Mouse (Mus musculus) myocyte (in vitro differentiated cells): ENCODE measurements around the gene E130116L18Rik. TPM values are rescaled to one million over a fixed set of nuclear protein-coding genes. Genes with fewer than 3 reads are reported as not detected.

Experiments
- H3K27me3 ChIP-seq: one replicate; pipeline ENCODE4 v1.6.1; 2011; ENCODE audit not compliant: control insufficient read depth, insufficient read depth, insufficient read length
- H3K36me3 ChIP-seq: one replicate; pipeline ENCODE4 v1.6.1; 2011; ENCODE audit not compliant: control insufficient read depth, insufficient read depth
- H3K4me2 ChIP-seq: one replicate; pipeline ENCODE4 v1.6.1; 2011; ENCODE audit warnings: low read depth, control low read depth
- H3K4me3 ChIP-seq: one replicate; pipeline ENCODE4 v1.5.1; 2011; ENCODE audit warnings: mild to moderate bottlenecking, control low read depth, moderate library complexity
- H3K79me2 ChIP-seq: one replicate; pipeline ENCODE4 v1.6.1; 2011; ENCODE audit not compliant: control insufficient read depth, insufficient read depth
- H3ac ChIP-seq: one replicate; pipeline ENCODE4 v1.6.1; 2011; ENCODE audit not compliant: control insufficient read depth, insufficient read length
- CEBPB ChIP-seq: IDR thresholded peaks from 2 replicates; pipeline ENCODE4 v1.6.1; 2011; ENCODE audit warnings: mild to moderate bottlenecking, moderate library complexity; ENCODE audit not compliant: poor library complexity, insufficient read depth, severe bottlenecking
- E2F4 ChIP-seq: IDR thresholded peaks from one replicate; pipeline ENCODE4 v1.6.1; 2011; ENCODE audit warnings: mild to moderate bottlenecking, control low read depth, moderate library complexity; ENCODE audit not compliant: insufficient read depth
- MAX ChIP-seq: IDR thresholded peaks from one replicate; pipeline ENCODE4 v1.6.1; 2011; ENCODE audit warnings: low read depth, mild to moderate bottlenecking, control low read depth
- MYOD1 ChIP-seq, 3 experiments: IDR thresholded peaks; one replicate each; pipeline ENCODE4 v1.6.1; 2011; ENCODE audit warnings: control low read depth in 2 of 3, low read depth in 2 of 3, mild to moderate bottlenecking in 2 of 3, moderate library complexity in 1 of 3; ENCODE audit not compliant: insufficient read length in 2 of 3, control insufficient read depth in 1 of 3
- MYOG ChIP-seq, 3 experiments: IDR thresholded peaks; one replicate each; pipeline ENCODE4 v1.6.1; 2011; ENCODE audit warnings: control low read depth in 2 of 3, low read depth in 2 of 3, mild to moderate bottlenecking in 2 of 3; ENCODE audit not compliant: insufficient read length in 2 of 3, control insufficient read depth in 1 of 3, insufficient read depth in 1 of 3
- POLR2A ChIP-seq: IDR thresholded peaks from one replicate; pipeline ENCODE4 v1.6.1; 2011; ENCODE audit warnings: low read depth, mild to moderate bottlenecking, control low read depth, moderate library complexity; ENCODE audit not compliant: insufficient read length
- POLR2AphosphoS2 ChIP-seq: IDR thresholded peaks from one replicate; pipeline ENCODE4 v1.6.1; 2011; ENCODE audit warnings: low read depth, control low read depth; ENCODE audit not compliant: insufficient read length
- REST ChIP-seq: IDR thresholded peaks from one replicate; pipeline ENCODE4 v1.6.1; 2011; ENCODE audit warnings: mild to moderate bottlenecking, control low read depth, moderate library complexity; ENCODE audit not compliant: insufficient read depth, insufficient read length
- SRF ChIP-seq: IDR thresholded peaks from one replicate; pipeline ENCODE4 v1.6.1; 2011; ENCODE audit warnings: low read depth; ENCODE audit not compliant: control insufficient read depth, insufficient read length
- TCF12 ChIP-seq: IDR thresholded peaks from one replicate; pipeline ENCODE4 v1.6.1; 2011; ENCODE audit warnings: mild to moderate bottlenecking, control low read depth; ENCODE audit not compliant: poor library complexity, insufficient read depth, severe bottlenecking
- TCF3 ChIP-seq: IDR thresholded peaks from one replicate; pipeline ENCODE4 v1.6.1; 2011; ENCODE audit warnings: low read depth, control low read depth; ENCODE audit not compliant: insufficient read length
- USF1 ChIP-seq: IDR thresholded peaks from one replicate; pipeline ENCODE4 v1.6.1; 2011; ENCODE audit warnings: low read depth, mild to moderate bottlenecking, control low read depth, moderate library complexity
- polyA plus RNA-seq: library from polyadenylated mRNA; unstranded; fragments of >200 nt; fragmentation: generic; extraction: Trizol; gene quantifications from one replicate; pipeline ENCODE4 v1.2.1, GENCODE M21; 2012; ENCODE audit warnings: missing spikeins

E130116L18Rik gene
- not detected for polyA plus RNA-seq

GRCm38 (mm10) chr5:25222752-25223702 is at the start of gene E130116L18Rik:
Gene E130116L18Rik (minus strand): TSS chr5:25223153.
- no peak for TF ChIP-seq SRF
- TF ChIP-seq MYOG (IDR thresholded peaks at IDR 0.05; ENCODE audit: control insufficient read depth in 1 of 3, insufficient read depth in 1 of 3, insufficient read length in 2 of 3, low read depth in 2 of 3), result no peak
- peak; percentile 10 for TF ChIP-seq REST
- peak; percentile 96 for TF ChIP-seq POLR2A
- no peak for TF ChIP-seq TCF12
- TF ChIP-seq POLR2AphosphoS2, result peak; percentile 76
- TF ChIP-seq USF1, result no peak
- H3ac ChIP-seq, result peak within 1 kb of the TSS; percentile 77
- no peaks in the 10 kb centered on the region for H3K36me3 ChIP-seq
- H3K4me3 ChIP-seq, result peak within 1 kb of the TSS; percentile 53
- peak within 1 kb of the TSS; percentile 88 for H3K4me2 ChIP-seq
- no peaks in the 10 kb centered on the region for H3K27me3 ChIP-seq
- H3K79me2 ChIP-seq, result peaks cover 18% of the 10 kb centered on the region

- Histone ChIP-seq H3K36me3 (peaks cover 7% of the 10 kb centered on the region), H3K27me3 (no peaks in the 10 kb centered on the region), H3K4me2 (no peak overlapping the region), H3ac (no peak overlapping the region), H3K79me2 (no peaks in the 10 kb centered on the region), H3K4me3 (no peak overlapping the region)
- no peak for TF ChIP-seq POLR2AphosphoS2
Measured at GRCm38 (mm10) chr5:25268258-25268888, 45.4 kb upstream of the E130116L18Rik start.

- H3K36me3 ChIP-seq, result peaks cover 12% of the 10 kb centered on the region
- no peak for TF ChIP-seq POLR2A
- no peak for TF ChIP-seq CEBPB
- no peak for TF ChIP-seq REST
- no peak for TF ChIP-seq MAX
- no peak for TF ChIP-seq MYOD1 (IDR thresholded peaks at IDR 0.05; ENCODE audit: control insufficient read depth in 1 of 3, insufficient read length in 2 of 3, low read depth in 2 of 3)
- no peak for TF ChIP-seq TCF3
- no peak for TF ChIP-seq MYOG (IDR thresholded peaks at IDR 0.05; ENCODE audit: control insufficient read depth in 1 of 3, insufficient read depth in 1 of 3, insufficient read length in 2 of 3, low read depth in 2 of 3)
- no peak for TF ChIP-seq E2F4
- no peak for TF ChIP-seq SRF
- TF ChIP-seq POLR2AphosphoS2, result no peak
- no peak for TF ChIP-seq USF1
- no peak for TF ChIP-seq TCF12
- no peaks in the 10 kb centered on the region for H3K27me3 ChIP-seq
- H3K4me3 ChIP-seq, result no peak overlapping the region
- no peak overlapping the region for H3K4me2 ChIP-seq
- no peaks in the 10 kb centered on the region for H3K79me2 ChIP-seq
- no peak overlapping the region for H3ac ChIP-seq
Measured at GRCm38 (mm10) chr5:25262266-25262665, 39.3 kb upstream of the E130116L18Rik start.

- Histone ChIP-seq H3ac (no peak overlapping the region), H3K4me3 (no peak overlapping the region), H3K36me3 (peaks cover 12% of the 10 kb centered on the region), H3K27me3 (no peaks in the 10 kb centered on the region), H3K4me2 (no peak overlapping the region), H3K79me2 (no peaks in the 10 kb centered on the region)
- no peak for TF ChIP-seq MYOG (IDR thresholded peaks at IDR 0.05; ENCODE audit: control insufficient read depth in 1 of 3, insufficient read depth in 1 of 3, insufficient read length in 2 of 3, low read depth in 2 of 3)
- TF ChIP-seq E2F4, result no peak
- no peak for TF ChIP-seq POLR2A
- TF ChIP-seq USF1, result no peak
- no peak for TF ChIP-seq TCF3
- no peak for TF ChIP-seq REST
- TF ChIP-seq MAX, result no peak
Measured at GRCm38 (mm10) chr5:25261452-25261851, 38.5 kb upstream of the E130116L18Rik start.

- Histone ChIP-seq H3ac (no peak overlapping the region), H3K4me2 (no peak overlapping the region), H3K4me3 (no peak overlapping the region), H3K36me3 (peaks cover 12% of the 10 kb centered on the region), H3K27me3 (no peaks in the 10 kb centered on the region), H3K79me2 (no peaks in the 10 kb centered on the region)
- TF ChIP-seq POLR2A (no peak), MAX (no peak), USF1 (no peak), MYOD1 (IDR thresholded peaks at IDR 0.05; ENCODE audit: control insufficient read depth in 1 of 3, insufficient read length in 2 of 3, low read depth in 2 of 3) (no peak), E2F4 (no peak), TCF12 (no peak), REST (no peak), CEBPB (no peak), SRF (no peak), TCF3 (no peak), POLR2AphosphoS2 (no peak), MYOG (IDR thresholded peaks at IDR 0.05; ENCODE audit: control insufficient read depth in 1 of 3, insufficient read depth in 1 of 3, insufficient read length in 2 of 3, low read depth in 2 of 3) (no peak)
Measured at GRCm38 (mm10) chr5:25256686-25257085, 33.7 kb upstream of the E130116L18Rik start.
